Mouse (Mus musculus): ENCODE data around the gene Rnf130.

GRCm38 (mm10) chr11:50089840-50090239 lies 64.7 kb downstream of the Rnf130 start:
- TF ChIP-seq CTCF (IDR thresholded peaks at IDR 0.05; ENCODE audit: borderline replicate concordance, extremely low read depth, insufficient read depth, insufficient read length) (no peak), POLR2A (IDR thresholded peaks at IDR 0.05; ENCODE audit: borderline replicate concordance, extremely low read depth, insufficient read depth, insufficient read length, poor library complexity, severe bottlenecking) (no peak)
